9 mouse cellular contexts compared by ENCODE assay signal in genomic region chr5:135257559-135257958, GRCm38 (mm10). TPM values are rescaled to one million over a fixed set of nuclear protein-coding genes. Genes with fewer than 3 reads are reported as not detected.
A peak's percentile ranks its signal among the peaks of the same experiment; 100 is the strongest.
DNase-seq lines count a peak whose midpoint lies in the region; ATAC-seq and TF ChIP-seq lines count a peak whose summit lies in the region.
"Had no signal": no experiment of that assay in that cellular context is flagged by ENCODE, and none has a peak within 500 bp of the region (broad histone marks: within the 10 kb centered on the region; RNA-seq: fewer than 3 reads in every experiment).

No protein-coding gene starts in this region.

- no peak overlapping the region for H3K4me3 ChIP-seq in kidney, postnatal 0 days (replicated peaks; ENCODE audit: low read depth, low read length)
- no peak overlapping the region for H3K4me3 ChIP-seq in forebrain, embryonic 11.5 days (ENCODE audit: low read depth, low read length)
- no peak overlapping the region for H3K4me3 ChIP-seq in midbrain, embryonic 13.5 days (replicated peaks)

- TF ChIP-seq CTCF in kidney, postnatal 0 days (IDR thresholded peaks at IDR 0.05; ENCODE audit: low read depth), result peak; percentile 20; the same call in 1 of the 2 replicates

- H3K9me3 ChIP-seq in kidney, postnatal 0 days (replicated peaks; ENCODE audit: low read length), result no peaks in the 10 kb centered on the region
- H3K9me3 ChIP-seq in forebrain, embryonic 11.5 days (ENCODE audit: control insufficient read depth, low read length), result peaks cover 3% of the 10 kb centered on the region; the same call in 1 of the 2 replicates
- H3K9me3 ChIP-seq in midbrain, embryonic 13.5 days, result no peaks in the 10 kb centered on the region

- no peaks in the 10 kb centered on the region for H3K27me3 ChIP-seq in kidney, postnatal 0 days (ENCODE audit: insufficient read depth, low read length)
- H3K27me3 ChIP-seq in forebrain, embryonic 11.5 days (ENCODE audit: control insufficient read depth, insufficient read depth, low read length), result no peaks in the 10 kb centered on the region
- H3K27me3 ChIP-seq in midbrain, embryonic 13.5 days, result no peaks in the 10 kb centered on the region
- H3K27me3 ChIP-seq: heart, embryonic 12.5 days had no signal

- 86% methylated on average over 12 of the region's 12 CpGs for WGBS in kidney, postnatal 0 days
- 82% methylated on average over 12 of the region's 12 CpGs for WGBS in forebrain, embryonic 11.5 days
- 85% methylated on average over 12 of the region's 12 CpGs for WGBS in midbrain, embryonic 13.5 days

- DNase-seq in kidney, postnatal 0 days (ENCODE audit: low spot score), result no peak
- DNase-seq in kidney, postnatal 10 days, result no peak
- DNase-seq in ES-CJ7 (ENCODE audit: low read depth, low spot score), result peak; percentile 87
- DNase-seq in forebrain, embryonic 11.5 days (ENCODE audit: low spot score), result no peak
- DNase-seq in urinary bladder, postnatal 4 days (ENCODE audit: low spot score in 2 of 2), result no peak
- DNase-seq in adrenal gland, adult (ENCODE audit: inconsistent age in 2 of 2, low spot score in 1 of 2), result no peak
- no peak for DNase-seq in left cerebral cortex, adult 9 months (ENCODE audit: low spot score in 2 of 2)

- H3K4me1 ChIP-seq in kidney, postnatal 0 days (replicated peaks; ENCODE audit: insufficient read depth, low read length), result no peaks in the 10 kb centered on the region
- peaks cover 25% of the 10 kb centered on the region; the same call in 1 of the 2 replicates for H3K4me1 ChIP-seq in forebrain, embryonic 11.5 days (replicated peaks; ENCODE audit: control insufficient read depth, insufficient read depth, low read length)
- H3K4me1 ChIP-seq in midbrain, embryonic 13.5 days (replicated peaks), result peaks cover 37% of the 10 kb centered on the region

- H3K9ac ChIP-seq in kidney, postnatal 0 days (ENCODE audit: low read depth, low read length), result no peak overlapping the region
- no peak overlapping the region for H3K9ac ChIP-seq in forebrain, embryonic 11.5 days (ENCODE audit: low read length)
- H3K9ac ChIP-seq in midbrain, embryonic 13.5 days (replicated peaks), result no peak overlapping the region

- ATAC-seq in kidney, postnatal 0 days (replicated peaks; ENCODE audit: low FRiP score, low read depth), result no peak
- no peak for ATAC-seq in forebrain, embryonic 11.5 days (replicated peaks; ENCODE audit: low FRiP score)
- ATAC-seq in midbrain, embryonic 13.5 days, result no peak

- H3K4me2 ChIP-seq in kidney, postnatal 0 days (ENCODE audit: low read length), result no peak overlapping the region
- no peak overlapping the region for H3K4me2 ChIP-seq in forebrain, embryonic 11.5 days (ENCODE audit: low read depth, low read length, severe bottlenecking)
- H3K4me2 ChIP-seq in midbrain, embryonic 13.5 days (replicated peaks), result no peak overlapping the region

- H3K27ac ChIP-seq in kidney, postnatal 0 days, result no peak overlapping the region
- peak overlapping the region; percentile 95; the same call in 1 of the 2 replicates for H3K27ac ChIP-seq in forebrain, embryonic 11.5 days (ENCODE audit: low read depth, low read length)
- peak overlapping the region; percentile 93 for H3K27ac ChIP-seq in midbrain, embryonic 13.5 days

- H3K36me3 ChIP-seq in kidney, postnatal 0 days (ENCODE audit: insufficient read depth, low read length), result no peaks in the 10 kb centered on the region
- H3K36me3 ChIP-seq in forebrain, embryonic 11.5 days (ENCODE audit: control insufficient read depth, insufficient read depth, low read length), result no peaks in the 10 kb centered on the region
- peaks cover 3% of the 10 kb centered on the region; the same call in 1 of the 2 replicates for H3K36me3 ChIP-seq in midbrain, embryonic 13.5 days
- H3K36me3 ChIP-seq: heart, embryonic 12.5 days had no signal

RNA-seq across cellular contexts. Expression of gene Fzd9, which starts 6.5 kb away (rescaled TPM):
- polyA plus RNA-seq in kidney, postnatal 0 days (2015; fragmentation: Nextera tagmentation; extraction: Ambion mirVana), result 0.65 and 0.93 TPM in 2 replicates
- polyA plus RNA-seq in forebrain, embryonic 11.5 days (2014; fragmentation: Nextera tagmentation; extraction: Ambion mirVana), result 19.5 and 19.7 TPM in 2 replicates
- 11.3 and 12.2 TPM in 2 replicates for polyA plus RNA-seq in midbrain, embryonic 13.5 days (2015; fragmentation: Nextera tagmentation; extraction: Ambion mirVana)
